Mouse (Mus musculus) adrenal gland, adult 18-20 months (tissue): ENCODE measurements around the gene Nicn1. TPM values are rescaled to one million over a fixed set of nuclear protein-coding genes. Genes with fewer than 3 reads are reported as not detected.
A peak's percentile ranks its signal among the peaks of the same experiment; 100 is the strongest.
"Not testable (repeated sequence)": the region's sequence is repeated elsewhere in the genome, so short reads cannot be mapped to it uniquely, and the experiment has no call there.

ENCODE experiments used
- DNase-seq, 2 experiments: peaks; one replicate each; pipeline ENCODE4 v3.0.0; 2021 to 2022; ENCODE audit warnings: low spot score in 2 of 2
- long read RNA-seq, 2 experiments: library from polyadenylated mRNA; stranded (forward); transcript quantifications; one replicate each; pipeline ENCODE4 v2.0.0; 2021
- total RNA-seq, 2 experiments: library from RNA; stranded (reverse); gene quantifications; 1 replicate in 1 of 2; 2 replicates in 1 of 2; pipeline ENCODE4 v1.2.3; 2021

The Nicn1 gene
- total RNA-seq = 10 to 100 TPM; 19.0 to 29.2 TPM
- long read RNA-seq, experiment 1, transcript Nicn1-201 (6 exons, 2,133 nt) = major isoform, 12 of 15 reads
- long read RNA-seq, experiment 1, partial matches to known transcripts = 3 of 15 reads
- long read RNA-seq, experiment 1, other reads (novel, unspliced or antisense) = 0 of 15 reads
- long read RNA-seq, experiment 2, transcript Nicn1-201 (6 exons, 2,133 nt) = major isoform, 18 of 24 reads
- long read RNA-seq, experiment 2, partial matches to known transcripts = 3 of 24 reads
- long read RNA-seq, experiment 2, other reads (novel, unspliced or antisense) = 3 of 24 reads

- DNase-seq = peak; percentile 73 to 74
Observed at GRCm38 (mm10) chr9:108290016-108290750, at the start of gene Nicn1. Gene Nicn1, plus strand, starts transcription at chr9:108290429.

GRCm38 (mm10) chr9:108244540-108244939 lies 45.7 kb upstream of the Nicn1 start:
- no peak for DNase-seq

- DNase-seq = no peak
Observed at GRCm38 (mm10) chr9:108244984-108245383, 45.2 kb upstream of the Nicn1 start.

- no peak for DNase-seq
Observed at GRCm38 (mm10) chr9:108248957-108249356, 41.3 kb upstream of the Nicn1 start.

GRCm38 (mm10) chr9:108251877-108252276 lies 38.4 kb upstream of the Nicn1 start:
- DNase-seq = peak in 1 of 2 experiments; percentile 36

GRCm38 (mm10) chr9:108252766-108253165 lies 37.5 kb upstream of the Nicn1 start:
- no peak for DNase-seq

GRCm38 (mm10) chr9:108260526-108260925 lies 29.7 kb upstream of the Nicn1 start:
- DNase-seq = no peak

- DNase-seq = no peak
Observed at GRCm38 (mm10) chr9:108261865-108262264, 28.4 kb upstream of the Nicn1 start.

- DNase-seq = no peak
Observed at GRCm38 (mm10) chr9:108262494-108263049, 27.7 kb upstream of the Nicn1 start.

GRCm38 (mm10) chr9:108263131-108263681 lies 27.0 kb upstream of the Nicn1 start:
- peak in 1 of 2 experiments; percentile 18 for DNase-seq

GRCm38 (mm10) chr9:108263690-108264190 lies 26.5 kb upstream of the Nicn1 start, which contains the start of gene Dag1:
Gene Dag1, minus strand, starts transcription at chr9:108263958.
- peak; percentile 99 for DNase-seq

- DNase-seq = peak; percentile 34 to 44
Observed at GRCm38 (mm10) chr9:108264191-108264921, 25.9 kb upstream of the Nicn1 start.

GRCm38 (mm10) chr9:108266261-108266935 lies 23.8 kb upstream of the Nicn1 start:
- no peak for DNase-seq

GRCm38 (mm10) chr9:108267691-108268090 lies 22.5 kb upstream of the Nicn1 start:
- DNase-seq = no peak

- DNase-seq = not testable (repeated sequence)
Observed at GRCm38 (mm10) chr9:108268701-108269100, 21.5 kb upstream of the Nicn1 start.

GRCm38 (mm10) chr9:108271941-108272340 lies 18.3 kb upstream of the Nicn1 start:
- no peak for DNase-seq

- no peak for DNase-seq
Observed at GRCm38 (mm10) chr9:108272691-108273090, 17.5 kb upstream of the Nicn1 start.

GRCm38 (mm10) chr9:108273485-108273884 lies 16.7 kb upstream of the Nicn1 start:
- DNase-seq = no peak

- peak in 1 of 2 experiments; percentile 42 for DNase-seq
Observed at GRCm38 (mm10) chr9:108274476-108275330, 15.5 kb upstream of the Nicn1 start.
